Mouse (Mus musculus): ENCODE measurements around the gene Rnf144a.

Rnf144a gene

DNA sequence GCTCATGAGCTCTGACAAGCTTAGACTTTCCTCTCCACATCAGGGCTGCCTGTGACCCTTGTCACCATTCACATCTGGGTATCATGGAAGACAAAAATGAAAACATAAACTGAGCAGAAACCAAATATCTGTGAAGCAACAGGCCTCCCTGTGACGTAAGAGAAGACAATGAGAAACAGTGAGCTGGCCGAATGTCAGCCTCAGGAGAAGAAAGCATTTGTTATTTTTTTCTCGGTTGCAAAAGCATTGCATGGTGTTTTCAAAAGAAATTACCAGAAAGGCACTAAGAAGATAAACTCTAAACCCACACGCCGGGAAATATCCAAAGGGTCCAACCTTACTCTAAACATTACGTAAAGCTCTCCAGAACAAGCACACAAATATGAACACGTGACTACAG, 41.3 kb downstream of the Rnf144a start:
- no peak for DNase-seq (ENCODE audit: low read depth, low spot score)

GRCm38 (mm10) chr12:26370004-26370403, 45.0 kb downstream of the Rnf144a start:
- no peak for DNase-seq (ENCODE audit: low read depth, low spot score)

DNA sequence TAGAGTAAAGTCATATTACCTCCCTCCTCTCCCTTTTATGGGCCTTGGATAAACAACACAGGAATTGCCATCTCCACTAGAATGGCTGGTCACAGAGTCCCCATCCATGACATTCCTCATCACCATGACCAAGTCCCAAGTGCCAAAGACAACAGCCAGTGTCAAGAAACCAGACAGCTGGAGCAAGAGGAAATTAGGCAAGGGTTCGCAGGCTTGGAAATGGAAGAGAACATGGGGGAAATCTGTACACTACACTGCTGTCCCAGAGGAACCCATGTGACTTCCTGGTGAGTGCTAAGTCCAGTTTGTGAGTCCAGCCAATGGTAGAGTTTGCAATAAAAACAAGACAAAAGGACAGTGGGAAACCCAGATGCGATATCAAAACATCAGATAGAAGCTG, 47.7 kb downstream of the Rnf144a start:
- no peak for DNase-seq (ENCODE audit: low read depth, low spot score)

GRCm38 (mm10) chr12:26366372-26366771, 48.7 kb downstream of the Rnf144a start:
- DNase-seq (ENCODE audit: low read depth, low spot score), result no peak

DNA sequence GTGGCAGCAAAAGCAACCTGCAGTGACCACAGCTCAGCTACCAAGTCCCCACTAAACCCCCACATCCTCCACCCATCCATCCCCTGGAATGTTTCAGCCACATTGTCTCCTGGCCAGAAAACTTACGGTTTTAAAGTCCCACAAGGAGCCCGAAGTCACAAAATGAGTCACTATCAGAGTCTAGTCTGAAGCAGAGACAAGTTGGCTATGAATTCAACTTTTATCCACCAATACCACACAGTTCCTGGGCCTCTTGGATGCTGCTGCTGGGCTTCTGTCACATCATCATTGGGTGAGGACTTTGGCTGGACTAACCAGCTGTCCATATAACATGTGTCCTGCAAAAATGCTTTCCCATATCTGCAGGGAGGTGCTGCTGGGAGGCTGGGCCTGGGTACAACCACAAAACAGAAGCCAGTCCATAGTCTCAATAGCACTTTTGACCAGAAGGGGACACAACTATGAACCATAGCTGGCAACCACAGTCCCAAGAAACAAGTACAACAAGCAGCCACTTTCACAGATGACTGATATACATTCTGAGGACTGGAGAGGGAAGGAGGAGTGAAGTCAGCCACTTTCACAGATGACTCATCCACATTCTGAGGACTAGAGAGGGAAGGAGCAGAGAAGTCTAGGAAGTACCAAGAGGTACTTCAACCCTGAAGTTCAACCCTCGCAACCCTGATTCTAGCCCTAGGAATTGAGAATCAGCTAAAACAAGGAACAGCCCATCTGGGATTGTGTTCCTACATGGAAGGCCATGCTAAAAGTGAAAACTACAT, 49.3 kb downstream of the Rnf144a start:
- no peak for DNase-seq (ENCODE audit: low read depth, low spot score)

DNA sequence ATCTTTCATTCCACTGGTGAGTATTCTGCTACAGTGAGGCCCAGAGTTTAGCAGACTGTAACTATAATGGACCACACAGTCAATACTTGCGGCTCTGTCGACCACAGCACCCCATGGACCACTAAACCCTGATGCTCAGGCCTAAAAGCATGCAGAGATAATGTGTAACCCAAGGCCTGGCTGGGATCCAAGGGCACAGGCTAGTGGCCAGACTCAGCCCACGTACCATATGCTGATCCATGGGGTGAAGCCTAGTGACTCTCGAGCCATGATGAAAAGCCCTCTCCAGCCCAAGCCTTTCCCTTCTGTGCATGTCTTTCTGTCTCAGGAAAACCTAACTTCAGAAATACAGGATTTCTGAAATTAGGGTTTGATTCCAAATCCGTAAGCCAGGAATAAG, 50.2 kb downstream of the Rnf144a start:
- no peak for DNase-seq (ENCODE audit: low read depth, low spot score)

DNA sequence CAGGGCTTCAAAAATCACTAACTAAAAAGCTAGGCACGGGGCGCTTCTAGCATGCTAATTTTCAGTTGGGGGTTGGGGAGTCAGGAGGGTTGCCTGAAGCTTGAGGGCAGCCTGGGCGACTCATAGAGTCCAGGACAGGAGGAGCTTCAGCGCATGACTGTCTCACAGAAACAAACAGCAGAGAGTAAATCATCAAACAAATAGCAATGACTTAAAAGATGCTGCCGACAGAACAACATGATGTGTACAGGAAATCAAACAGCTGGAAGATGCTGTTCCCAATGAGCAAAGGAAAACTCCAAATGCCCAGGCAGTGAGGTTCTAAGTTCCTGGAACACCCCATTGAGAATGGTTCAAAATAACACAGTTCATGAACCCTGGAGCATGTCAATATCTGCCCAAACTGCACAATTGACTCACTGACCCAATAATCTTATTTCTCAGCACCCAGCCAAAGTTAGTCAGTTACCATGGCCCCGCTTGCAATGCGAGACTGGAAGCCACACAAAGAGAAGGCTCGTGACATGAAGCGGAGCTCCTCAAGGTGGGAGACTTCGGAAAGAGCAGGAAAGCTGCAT, 54.0 kb downstream of the Rnf144a start:
- no peak for DNase-seq (ENCODE audit: low read depth, low spot score)

DNA sequence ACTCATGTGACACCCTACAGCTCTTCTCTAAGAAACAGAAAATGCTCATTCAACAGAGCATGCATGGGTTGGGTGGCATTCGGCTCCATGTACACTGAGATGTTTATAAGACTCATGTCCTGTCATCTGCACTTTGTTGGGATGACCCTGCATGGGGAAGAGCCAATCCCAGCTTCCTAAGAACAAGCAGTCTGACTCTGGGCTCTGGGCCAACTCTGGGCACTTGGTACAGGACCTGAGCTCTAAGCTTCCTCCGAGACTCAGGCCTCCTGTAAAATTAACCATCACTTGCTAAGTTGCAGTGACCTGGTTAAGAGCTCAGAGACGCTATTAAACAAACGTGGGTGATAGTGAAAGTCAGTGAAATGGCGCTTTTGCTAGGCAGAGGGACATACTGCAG, 55.2 kb downstream of the Rnf144a start:
- no peak for DNase-seq (ENCODE audit: low read depth, low spot score)

- no peak for DNase-seq (ENCODE audit: low read depth, low spot score)
Measured at GRCm38 (mm10) chr12:26359241-26359640, 55.8 kb downstream of the Rnf144a start.

DNA sequence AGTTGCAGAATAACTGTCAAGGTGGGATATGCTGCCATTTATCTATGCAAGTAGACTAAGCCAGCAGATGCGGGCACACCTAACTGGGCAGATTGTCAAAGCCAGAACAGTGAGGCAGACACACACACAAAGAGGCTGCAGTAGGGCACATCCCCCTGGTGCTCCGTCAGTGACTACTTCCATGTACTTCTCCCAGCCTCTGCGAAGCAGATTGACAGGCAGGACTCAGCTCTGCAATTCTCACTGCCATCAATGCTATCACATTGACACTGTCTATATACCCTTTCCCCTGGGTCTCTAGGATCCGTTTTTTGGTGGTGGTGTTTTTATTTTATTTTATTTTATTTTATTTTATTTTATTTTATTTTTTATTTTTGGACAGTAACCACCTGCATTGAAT, 57.8 kb downstream of the Rnf144a start:
- no peak for DNase-seq (ENCODE audit: low read depth, low spot score)

- DNase-seq (ENCODE audit: low read depth, low spot score), result no peak
Measured at GRCm38 (mm10) chr12:26356191-26356590, 58.9 kb downstream of the Rnf144a start.

DNA sequence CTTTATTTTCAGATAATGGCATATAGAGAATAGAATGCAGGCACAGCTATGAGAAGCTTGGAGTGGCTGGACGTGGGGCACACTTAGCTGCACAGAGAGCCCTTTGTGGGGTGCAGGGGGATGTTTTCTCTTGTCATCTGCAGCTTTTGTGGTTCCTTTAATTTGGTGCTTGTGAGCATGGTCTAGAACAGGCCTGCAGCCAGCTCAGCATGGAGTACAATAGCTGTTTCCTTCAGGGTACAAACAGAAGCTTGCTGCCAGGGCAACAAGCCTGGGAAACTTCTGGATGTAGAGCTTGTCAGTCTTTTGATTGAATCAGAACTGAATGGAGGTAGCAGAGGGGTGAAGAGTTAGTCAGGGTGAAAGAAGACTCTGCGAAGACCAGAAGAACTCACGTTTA, 63.7 kb downstream of the Rnf144a start:
- DNase-seq (ENCODE audit: low read depth, low spot score), result no peak

GRCm38 (mm10) chr12:26344408-26344807, 70.6 kb downstream of the Rnf144a start:
- no peak for DNase-seq (ENCODE audit: low read depth, low spot score)

DNA sequence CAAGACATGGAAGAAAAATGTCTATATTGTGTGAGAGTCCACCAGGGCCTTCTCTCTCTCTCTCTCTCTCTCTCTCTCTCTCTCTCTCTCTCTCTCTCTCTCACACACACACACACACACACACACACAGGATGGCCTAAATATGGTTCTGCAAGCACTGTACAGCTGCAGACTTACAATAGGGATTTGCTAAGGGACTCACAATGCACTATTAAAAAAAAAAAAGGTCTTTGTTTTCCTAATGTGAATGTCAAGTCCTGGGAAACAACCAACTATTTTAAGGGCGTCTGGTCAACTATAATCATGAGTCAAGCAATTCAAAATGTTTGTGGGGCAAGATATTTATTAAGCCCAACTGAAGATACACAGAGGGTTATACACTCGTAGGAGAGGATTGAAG, 71.9 kb downstream of the Rnf144a start:
- DNase-seq (ENCODE audit: low read depth, low spot score), result no peak

DNA sequence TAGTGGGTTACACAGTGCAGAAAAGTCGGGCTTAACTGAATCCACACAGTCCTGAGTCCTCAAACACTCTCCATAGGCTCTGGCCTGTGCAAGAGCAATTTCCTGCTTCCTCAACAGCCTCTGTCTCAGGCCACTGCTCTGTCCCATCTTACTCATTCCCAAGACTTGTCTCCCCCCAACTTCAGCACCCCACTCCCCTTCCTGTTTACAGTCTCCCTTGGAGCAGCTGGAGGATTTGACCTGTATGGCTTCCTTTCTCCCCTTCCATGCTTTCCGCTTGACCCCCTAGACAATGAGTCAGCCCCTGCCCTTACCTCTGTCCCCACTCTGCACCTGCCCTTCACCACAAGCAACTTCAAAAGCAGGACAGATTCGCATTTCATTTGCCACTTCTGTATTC, 72.4 kb downstream of the Rnf144a start:
- DNase-seq (ENCODE audit: low read depth, low spot score), result no peak

- DNase-seq (ENCODE audit: low read depth, low spot score), result no peak
Measured at GRCm38 (mm10) chr12:26342086-26342485, 73.0 kb downstream of the Rnf144a start.

DNA sequence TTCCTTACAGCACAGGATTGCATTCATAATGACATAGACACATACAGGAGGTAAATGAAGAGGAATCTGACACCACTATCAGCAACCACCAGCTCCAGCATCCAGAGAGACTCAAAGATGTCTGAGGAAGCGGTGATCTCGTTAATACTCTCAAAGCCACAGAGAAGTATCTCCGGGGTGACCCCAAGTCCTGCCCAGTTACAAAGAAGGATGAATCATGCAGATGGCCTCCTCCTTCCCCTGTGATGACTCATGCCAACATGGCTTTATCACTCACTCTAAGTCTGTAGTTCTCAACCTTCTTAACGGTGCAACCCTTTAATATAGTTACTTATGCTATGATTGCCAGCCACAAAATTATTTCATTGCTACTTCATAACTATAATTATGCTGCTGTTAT, 74.4 kb downstream of the Rnf144a start:
- DNase-seq (ENCODE audit: low read depth, low spot score), result no peak

GRCm38 (mm10) chr12:26339886-26340285, 75.2 kb downstream of the Rnf144a start:
- no peak for DNase-seq (ENCODE audit: low read depth, low spot score)

GRCm38 (mm10) chr12:26339181-26339580, 75.9 kb downstream of the Rnf144a start:
- no peak for DNase-seq (ENCODE audit: low read depth, low spot score)

- no peak for DNase-seq (ENCODE audit: low read depth, low spot score)
Measured at GRCm38 (mm10) chr12:26333678-26334077, 81.4 kb downstream of the Rnf144a start.

GRCm38 (mm10) chr12:26331048-26331447, 84.0 kb downstream of the Rnf144a start:
- no peak for DNase-seq (ENCODE audit: low read depth, low spot score)

DNA sequence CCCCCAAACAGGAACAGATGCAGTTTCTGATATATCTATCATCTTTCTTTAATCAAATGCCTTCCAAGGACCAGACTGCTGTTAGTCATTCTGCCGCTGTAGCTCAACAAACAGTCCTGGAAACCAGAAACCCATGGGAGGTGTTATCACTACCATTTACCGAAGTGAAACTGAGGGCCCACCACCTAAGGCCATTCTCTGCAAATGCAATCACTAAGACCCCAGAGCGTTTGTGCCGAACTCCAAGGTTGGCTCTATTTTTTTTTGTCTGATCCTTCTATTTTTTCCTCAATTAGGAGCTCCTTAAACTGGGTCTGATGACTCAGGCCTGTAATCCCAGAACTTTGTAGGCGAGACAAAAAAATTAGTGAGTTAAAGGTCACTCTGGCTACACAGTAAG, 85.3 kb downstream of the Rnf144a start:
- DNase-seq (ENCODE audit: low read depth, low spot score), result no peak

- no peak for DNase-seq (ENCODE audit: low read depth, low spot score)
Measured at GRCm38 (mm10) chr12:26329031-26329675, 85.9 kb downstream of the Rnf144a start.
